Mouse (Mus musculus): ENCODE measurements around the gene Teddm1b. TPM values are rescaled to one million over a fixed set of nuclear protein-coding genes. Genes with fewer than 3 reads are reported as not detected.
"Not testable (repeated sequence)": the region's sequence is repeated elsewhere in the genome, so short reads cannot be mapped to it uniquely, and the experiment has no call there.

The Teddm1b gene
- 1.1 and 1.5 TPM in 2 replicates for polyA plus RNA-seq (2015; fragmentation: Nextera tagmentation; extraction: Ambion mirVana)

DNA sequence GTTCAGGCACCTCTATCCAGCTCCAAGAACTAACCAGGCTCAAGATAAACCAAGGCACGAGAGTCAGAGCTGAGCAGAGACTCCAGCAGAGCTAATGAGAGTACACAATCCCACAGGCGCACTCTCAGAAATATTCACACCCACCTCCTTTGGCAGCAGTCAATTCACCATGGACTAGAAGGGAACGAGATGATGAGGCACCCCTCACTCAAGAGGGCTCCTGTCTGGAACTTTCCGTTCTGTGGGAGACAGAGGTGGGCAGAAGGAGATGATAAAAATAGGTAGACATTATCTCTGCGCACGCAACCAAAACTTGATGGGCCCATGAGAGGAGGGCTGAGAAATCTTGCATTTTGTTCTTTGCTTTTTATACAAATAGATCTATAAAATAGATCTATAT is at the start of gene Teddm1b:
Gene Teddm1b (plus strand): TSS at position 301 of the 400 bp plus-strand sequence.
- Histone ChIP-seq H3K4me2 (ENCODE audit: low read length) (no peak within 1 kb of the TSS), H3K4me1 (replicated peaks; ENCODE audit: control insufficient read depth, insufficient read depth, low read length) (no peaks in the 10 kb centered on the region), H3K27ac (ENCODE audit: low read length) (no peak within 1 kb of the TSS), H3K27me3 (replicated peaks; ENCODE audit: control insufficient read depth, insufficient read depth, low read length) (no peaks in the 10 kb centered on the region), H3K36me3 (ENCODE audit: control insufficient read depth, insufficient read depth) (no peaks in the 10 kb centered on the region), H3K9ac (replicated peaks; ENCODE audit: low read depth, low read length) (no peak within 1 kb of the TSS), H3K4me3 (replicated peaks; ENCODE audit: low read length) (no peak within 1 kb of the TSS), H3K9me3 (ENCODE audit: control insufficient read depth, low read length) (no peaks in the 10 kb centered on the region)
- ATAC-seq: no peak
- 87% methylated on average over 6 of the region's 6 CpGs for WGBS

DNA sequence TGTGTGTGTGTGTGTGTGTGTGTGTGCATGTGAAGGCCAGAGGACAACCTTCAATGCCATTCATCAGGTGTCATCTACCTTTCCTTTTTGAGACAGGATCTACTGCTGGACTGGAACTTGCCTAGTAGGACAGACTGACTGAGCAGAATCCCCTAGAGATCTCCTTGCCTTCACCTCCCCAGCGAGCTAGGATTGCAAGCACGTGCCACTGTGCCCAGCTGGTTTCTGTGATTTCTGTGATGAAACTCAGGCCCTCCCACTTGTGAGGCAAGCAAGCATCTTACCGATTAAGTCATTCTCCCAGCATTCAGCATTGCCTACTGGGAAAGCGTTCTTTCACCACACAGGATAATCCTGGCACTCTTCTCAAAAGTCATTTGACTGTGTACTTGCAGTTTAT is 43.4 kb upstream of the Teddm1b start:
- no peak overlapping the region for H3K4me2 ChIP-seq (ENCODE audit: low read length)
- 75% methylated on average over 4 of the region's 4 CpGs for WGBS
- H3K4me3 ChIP-seq (replicated peaks; ENCODE audit: low read length): no peak overlapping the region
- no peaks in the 10 kb centered on the region for H3K36me3 ChIP-seq (ENCODE audit: control insufficient read depth, insufficient read depth)
- H3K27me3 ChIP-seq (replicated peaks; ENCODE audit: control insufficient read depth, insufficient read depth, low read length): no peaks in the 10 kb centered on the region
- H3K9ac ChIP-seq (replicated peaks; ENCODE audit: low read depth, low read length): no peak overlapping the region
- no peak overlapping the region for H3K27ac ChIP-seq (ENCODE audit: low read length)
- no peaks in the 10 kb centered on the region for H3K9me3 ChIP-seq (ENCODE audit: control insufficient read depth, low read length)
- no peaks in the 10 kb centered on the region for H3K4me1 ChIP-seq (replicated peaks; ENCODE audit: control insufficient read depth, insufficient read depth, low read length)
- no peak for ATAC-seq

DNA sequence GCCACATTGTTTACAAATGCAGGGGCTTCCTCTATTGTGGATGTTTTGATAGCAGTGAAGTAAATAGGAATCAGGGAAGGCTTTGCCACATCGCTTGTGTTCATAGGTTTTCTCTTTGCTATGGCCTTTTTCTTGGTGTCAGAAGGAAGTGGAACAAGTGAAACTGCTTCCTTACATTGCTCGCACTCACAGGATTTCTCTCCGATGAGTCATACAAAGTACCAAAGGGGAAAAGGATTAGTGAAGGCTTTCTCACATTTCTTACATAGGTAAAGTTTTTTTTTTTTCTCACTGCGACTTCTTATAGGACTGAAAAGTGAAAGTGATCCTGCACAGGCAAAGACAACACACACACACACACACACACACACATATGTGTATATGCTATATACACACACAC is 38.1 kb upstream of the Teddm1b start:
- Histone ChIP-seq H3K36me3 (ENCODE audit: control insufficient read depth, insufficient read depth) (no peaks in the 10 kb centered on the region), H3K27me3 (replicated peaks; ENCODE audit: control insufficient read depth, insufficient read depth, low read length) (no peaks in the 10 kb centered on the region), H3K27ac (ENCODE audit: low read length) (no peak overlapping the region), H3K4me1 (replicated peaks; ENCODE audit: control insufficient read depth, insufficient read depth, low read length) (no peaks in the 10 kb centered on the region), H3K4me3 (replicated peaks; ENCODE audit: low read length) (no peak overlapping the region), H3K4me2 (ENCODE audit: low read length) (no peak overlapping the region), H3K9ac (replicated peaks; ENCODE audit: low read depth, low read length) (no peak overlapping the region), H3K9me3 (ENCODE audit: control insufficient read depth, low read length) (no peaks in the 10 kb centered on the region)
- no peak for ATAC-seq
- WGBS: 86% methylated on average over 4 of the region's 4 CpGs

DNA sequence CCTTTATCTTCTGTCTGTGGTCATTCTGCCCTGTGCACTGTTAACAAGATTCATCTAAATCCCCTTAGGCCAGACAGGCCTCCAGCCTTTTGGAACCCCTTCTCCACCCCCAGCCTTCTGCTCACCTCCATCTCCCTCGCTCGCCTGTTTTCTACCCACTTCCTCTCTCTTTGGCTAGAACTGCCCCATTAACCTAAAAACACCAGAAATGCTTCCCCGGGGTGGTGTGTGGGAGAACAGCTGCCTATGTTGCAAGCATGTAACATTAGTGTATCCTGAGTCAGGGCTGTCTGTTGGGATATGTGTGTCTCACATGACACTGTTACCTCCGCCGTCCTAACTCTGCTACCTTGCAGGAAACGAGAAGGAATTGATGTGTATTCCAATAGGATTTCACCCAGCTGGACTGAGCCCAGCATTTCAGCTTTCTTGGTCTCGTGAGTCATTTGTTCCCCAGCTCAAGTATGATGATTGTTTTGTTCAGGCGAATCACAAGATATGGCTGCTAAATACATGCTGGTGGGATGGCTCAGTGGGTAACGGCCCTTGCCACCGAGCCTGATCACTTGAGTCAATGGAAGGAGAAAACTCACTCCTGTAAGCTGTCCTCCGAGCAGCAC is 31.9 kb upstream of the Teddm1b start:
- Histone ChIP-seq H3K4me2 (ENCODE audit: low read length) (no peak overlapping the region), H3K9ac (replicated peaks; ENCODE audit: low read depth, low read length) (no peak overlapping the region), H3K36me3 (ENCODE audit: control insufficient read depth, insufficient read depth) (no peaks in the 10 kb centered on the region), H3K4me1 (replicated peaks; ENCODE audit: control insufficient read depth, insufficient read depth, low read length) (no peaks in the 10 kb centered on the region), H3K27me3 (replicated peaks; ENCODE audit: control insufficient read depth, insufficient read depth, low read length) (no peaks in the 10 kb centered on the region), H3K9me3 (ENCODE audit: control insufficient read depth, low read length) (no peaks in the 10 kb centered on the region), H3K4me3 (replicated peaks; ENCODE audit: low read length) (no peak overlapping the region), H3K27ac (ENCODE audit: low read length) (no peak overlapping the region)
- WGBS: 90% methylated on average over 11 of the region's 11 CpGs
- ATAC-seq: no peak

DNA sequence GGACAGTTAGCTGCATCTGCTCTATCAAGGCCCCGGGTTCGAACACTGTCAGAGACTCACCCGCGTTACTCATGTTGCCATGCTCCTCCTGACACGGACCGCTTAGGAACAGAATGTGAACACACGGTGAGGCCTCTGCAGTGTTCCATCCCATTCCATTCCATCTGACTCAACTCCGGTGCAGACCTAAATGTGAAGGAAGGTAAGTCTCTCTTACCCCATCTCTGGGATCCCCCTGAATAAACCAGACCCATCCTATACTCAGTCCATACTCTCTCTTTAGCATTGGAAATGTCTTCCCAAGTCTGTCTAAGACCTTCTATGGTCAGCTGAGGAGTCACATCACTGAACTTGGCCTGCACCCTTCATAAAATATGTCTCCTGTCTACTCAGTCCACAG is 30.1 kb upstream of the Teddm1b start, which contains the start of gene Rgsl1:
Gene Rgsl1 (minus strand): TSS at position 101 of the 400 bp plus-strand sequence.
- no peak within 1 kb of the TSS for H3K27ac ChIP-seq (ENCODE audit: low read length)
- no peaks in the 10 kb centered on the region for H3K9me3 ChIP-seq (ENCODE audit: control insufficient read depth, low read length)
- no peak within 1 kb of the TSS for H3K4me3 ChIP-seq (replicated peaks; ENCODE audit: low read length)
- H3K4me1 ChIP-seq (replicated peaks; ENCODE audit: control insufficient read depth, insufficient read depth, low read length): no peaks in the 10 kb centered on the region
- no peaks in the 10 kb centered on the region for H3K27me3 ChIP-seq (replicated peaks; ENCODE audit: control insufficient read depth, insufficient read depth, low read length)
- no peak for ATAC-seq
- WGBS: 95% methylated on average over 8 of the region's 8 CpGs
- H3K4me2 ChIP-seq (ENCODE audit: low read length): no peak within 1 kb of the TSS
- no peak within 1 kb of the TSS for H3K9ac ChIP-seq (replicated peaks; ENCODE audit: low read depth, low read length)
- no peaks in the 10 kb centered on the region for H3K36me3 ChIP-seq (ENCODE audit: control insufficient read depth, insufficient read depth)

DNA sequence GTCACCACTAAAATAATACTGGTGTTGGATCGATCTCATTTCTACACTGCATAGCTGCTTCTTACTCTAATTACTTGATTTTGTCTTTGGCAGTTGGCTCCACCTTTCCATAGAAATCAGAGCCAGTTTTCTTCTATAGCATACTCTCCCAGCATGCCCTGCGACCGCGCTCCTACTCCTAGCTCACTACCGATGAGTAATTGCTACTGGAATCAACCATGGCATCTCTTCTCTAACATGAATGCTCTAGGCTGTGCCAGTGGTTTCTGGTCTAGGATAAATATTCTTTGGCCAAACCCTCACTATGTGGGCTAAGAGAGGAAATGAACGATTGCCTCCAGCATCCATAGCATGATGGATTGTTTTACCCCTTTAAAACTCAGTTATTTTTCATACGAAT is 27.7 kb upstream of the Teddm1b start:
- H3K9me3 ChIP-seq (ENCODE audit: control insufficient read depth, low read length): no peaks in the 10 kb centered on the region
- no peak for ATAC-seq

DNA sequence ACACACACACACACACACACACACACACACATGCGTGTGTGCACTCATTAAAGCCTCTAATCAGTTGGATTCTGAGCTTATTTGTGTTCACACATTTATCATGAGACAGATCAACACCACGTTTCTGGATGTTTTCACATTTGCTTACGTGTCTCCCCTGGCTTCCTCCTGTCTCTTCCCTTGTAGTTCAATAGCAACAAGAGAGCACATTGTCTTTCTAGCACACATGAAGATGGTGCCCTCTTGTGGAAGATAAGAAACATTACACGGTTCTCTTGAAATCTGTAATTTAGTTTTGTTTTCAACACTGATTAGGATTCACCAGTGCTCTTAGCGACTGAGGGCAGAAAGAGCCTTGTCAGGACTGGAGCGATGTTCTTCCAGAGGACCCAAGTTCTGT is 27.3 kb upstream of the Teddm1b start:
- Histone ChIP-seq H3K27me3 (replicated peaks; ENCODE audit: control insufficient read depth, insufficient read depth, low read length) (no peaks in the 10 kb centered on the region), H3K36me3 (ENCODE audit: control insufficient read depth, insufficient read depth) (no peaks in the 10 kb centered on the region), H3K27ac (ENCODE audit: low read length) (no peak overlapping the region), H3K4me3 (replicated peaks; ENCODE audit: low read length) (no peak overlapping the region), H3K9ac (replicated peaks; ENCODE audit: low read depth, low read length) (no peak overlapping the region), H3K9me3 (ENCODE audit: control insufficient read depth, low read length) (no peaks in the 10 kb centered on the region), H3K4me2 (ENCODE audit: low read length) (no peak overlapping the region), H3K4me1 (replicated peaks; ENCODE audit: control insufficient read depth, insufficient read depth, low read length) (no peaks in the 10 kb centered on the region)
- 27% methylated on average over 6 of the region's 6 CpGs for WGBS
- peak; percentile 31; the same call in 1 of the 2 replicates for ATAC-seq

More for the DNA sequence above, 27.7 kb upstream of the Teddm1b start:
- Histone ChIP-seq H3K9ac (replicated peaks; ENCODE audit: low read depth, low read length) (no peak overlapping the region), H3K27me3 (replicated peaks; ENCODE audit: control insufficient read depth, insufficient read depth, low read length) (no peaks in the 10 kb centered on the region), H3K27ac (ENCODE audit: low read length) (no peak overlapping the region), H3K4me1 (replicated peaks; ENCODE audit: control insufficient read depth, insufficient read depth, low read length) (no peaks in the 10 kb centered on the region), H3K36me3 (ENCODE audit: control insufficient read depth, insufficient read depth) (no peaks in the 10 kb centered on the region), H3K4me2 (ENCODE audit: low read length) (no peak overlapping the region), H3K4me3 (replicated peaks; ENCODE audit: low read length) (no peak overlapping the region)
- 90% methylated on average over 7 of the region's 7 CpGs for WGBS

DNA sequence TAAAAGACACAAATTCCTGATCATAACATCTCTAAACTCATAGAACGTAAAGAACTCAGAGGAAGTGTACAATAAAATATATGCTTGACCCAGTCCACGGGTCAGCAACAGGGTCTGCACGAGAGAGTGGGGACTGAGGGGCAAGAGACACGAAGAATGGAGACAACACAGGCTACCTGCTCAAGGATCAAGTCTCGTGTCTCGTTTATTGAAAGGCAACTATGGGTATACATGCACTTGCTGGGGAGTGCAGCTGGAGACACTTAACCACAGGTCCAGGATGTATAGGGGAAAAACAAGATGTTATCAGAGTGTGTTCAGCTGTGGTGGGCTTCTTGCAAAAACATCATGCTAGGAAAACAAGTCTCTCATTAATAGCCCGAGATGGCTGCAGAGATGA is 21.4 kb upstream of the Teddm1b start:
- not testable (repeated sequence) for H3K9ac ChIP-seq (replicated peaks; ENCODE audit: low read depth, low read length); H3K27me3 ChIP-seq (replicated peaks; ENCODE audit: control insufficient read depth, insufficient read depth, low read length); H3K4me2 ChIP-seq (ENCODE audit: low read length); H3K9me3 ChIP-seq (ENCODE audit: control insufficient read depth, low read length); H3K4me3 ChIP-seq (replicated peaks; ENCODE audit: low read length); H3K4me1 ChIP-seq (replicated peaks; ENCODE audit: control insufficient read depth, insufficient read depth, low read length); H3K27ac ChIP-seq (ENCODE audit: low read length); H3K36me3 ChIP-seq (ENCODE audit: control insufficient read depth, insufficient read depth); ATAC-seq
- WGBS: 89% methylated on average over 7 of the region's 7 CpGs

DNA sequence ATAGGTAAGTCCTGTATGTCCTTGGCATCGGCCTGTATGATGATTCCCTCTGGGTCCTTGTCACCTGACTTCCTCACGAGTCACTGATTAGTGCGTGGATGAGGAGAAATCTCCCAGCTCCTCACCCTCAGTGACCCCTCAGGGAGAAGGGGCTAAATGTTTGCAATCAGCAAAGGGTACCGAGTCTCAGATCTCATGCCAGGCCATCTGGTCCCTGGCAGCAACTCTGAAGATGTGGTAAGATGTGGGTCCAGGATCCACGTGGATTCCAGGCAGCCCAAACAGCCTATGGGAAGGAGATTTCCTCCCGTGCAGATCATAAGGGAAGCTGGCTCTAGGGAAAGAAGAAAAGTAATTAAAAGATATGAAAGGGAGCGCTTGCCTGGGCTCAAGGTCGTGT is 18.2 kb upstream of the Teddm1b start:
- 82% methylated on average over 8 of the region's 8 CpGs for WGBS
- no peak for ATAC-seq
- no peaks in the 10 kb centered on the region for H3K9me3 ChIP-seq (ENCODE audit: control insufficient read depth, low read length)

DNA sequence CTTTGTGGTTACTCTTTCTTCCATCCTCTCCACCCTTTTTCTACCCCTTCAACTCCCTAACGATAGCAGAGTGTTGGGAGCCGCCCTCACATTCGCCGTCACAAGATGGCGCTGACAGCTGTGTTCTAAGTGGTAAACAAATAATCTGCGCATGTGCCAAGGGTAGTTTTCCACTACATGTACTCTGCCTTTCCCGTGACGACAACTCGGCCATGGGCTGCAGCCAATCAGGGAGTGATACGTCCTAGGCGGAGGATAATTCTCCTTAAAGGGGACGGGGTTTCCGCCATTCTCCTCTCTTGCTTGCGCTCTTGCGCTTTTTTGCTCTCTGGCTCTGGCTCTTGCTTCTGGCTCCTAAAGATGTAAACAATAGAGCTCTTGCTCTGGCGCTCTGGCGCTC is 6.2 kb downstream of the Teddm1b start:
- H3K9ac ChIP-seq (replicated peaks; ENCODE audit: low read depth, low read length); H3K9me3 ChIP-seq (ENCODE audit: control insufficient read depth, low read length); ATAC-seq; H3K4me3 ChIP-seq (replicated peaks; ENCODE audit: low read length); H3K4me1 ChIP-seq (replicated peaks; ENCODE audit: control insufficient read depth, insufficient read depth, low read length); H3K4me2 ChIP-seq (ENCODE audit: low read length); H3K27ac ChIP-seq (ENCODE audit: low read length); H3K27me3 ChIP-seq (replicated peaks; ENCODE audit: control insufficient read depth, insufficient read depth, low read length); H3K36me3 ChIP-seq (ENCODE audit: control insufficient read depth, insufficient read depth): not testable (repeated sequence)
- 92% methylated on average over 17 of the region's 17 CpGs for WGBS

More for the DNA sequence above, 18.2 kb upstream of the Teddm1b start:
- Histone ChIP-seq H3K4me3 (replicated peaks; ENCODE audit: low read length) (no peak overlapping the region), H3K27ac (ENCODE audit: low read length) (no peak overlapping the region), H3K36me3 (ENCODE audit: control insufficient read depth, insufficient read depth) (no peaks in the 10 kb centered on the region), H3K4me2 (ENCODE audit: low read length) (no peak overlapping the region), H3K9ac (replicated peaks; ENCODE audit: low read depth, low read length) (no peak overlapping the region), H3K27me3 (replicated peaks; ENCODE audit: control insufficient read depth, insufficient read depth, low read length) (no peaks in the 10 kb centered on the region), H3K4me1 (replicated peaks; ENCODE audit: control insufficient read depth, insufficient read depth, low read length) (no peaks in the 10 kb centered on the region)

Data from forebrain, embryonic 16.5 days (tissue).